Mouse (Mus musculus) embryonic facial prominence, embryonic 15.5 days (tissue): ENCODE measurements around the gene Hivep2. TPM values are rescaled to one million over a fixed set of nuclear protein-coding genes. Genes with fewer than 3 reads are reported as not detected.

Source experiments
- ATAC-seq: fragments of 200-750 bp; cut with Nextera tagmentation; 2 replicates; pipeline ENCODE4 v1.8.0; 2017; ENCODE audit warnings: low read depth, moderate TSS enrichment; ENCODE audit not compliant: insufficient number of reproducible peaks, low FRiP score, low TSS enrichment
- H3K27ac ChIP-seq: fragments of 300-500 bp; sonication (generic); replicated peaks from 2 replicates; pipeline ENCODE4 v1.5.1; 2015; ENCODE audit warnings: mild to moderate bottlenecking, inconsistent platforms
- H3K27me3 ChIP-seq: fragments of 300-500 bp; sonication (generic); 2 replicates; pipeline ENCODE4 v1.6.1; 2015; ENCODE audit warnings: inconsistent platforms
- H3K36me3 ChIP-seq: fragments of 300-500 bp; sonication (generic); 2 replicates; pipeline ENCODE4 v1.6.1; 2015; ENCODE audit warnings: mild to moderate bottlenecking, inconsistent platforms
- H3K4me1 ChIP-seq: fragments of 300-500 bp; sonication (generic); 2 replicates; pipeline ENCODE4 v1.6.1; 2015; ENCODE audit warnings: inconsistent platforms
- H3K4me2 ChIP-seq: fragments of 300-500 bp; sonication (generic); replicated peaks from 2 replicates; pipeline ENCODE4 v1.6.1; 2015; ENCODE audit warnings: mild to moderate bottlenecking, inconsistent platforms
- H3K4me3 ChIP-seq: fragments of 300-500 bp; sonication (generic); replicated peaks from 2 replicates; pipeline ENCODE4 v1.5.1; 2015; ENCODE audit warnings: mild to moderate bottlenecking, inconsistent platforms
- H3K9ac ChIP-seq: fragments of 300-500 bp; sonication (generic); 2 replicates; pipeline ENCODE4 v1.6.1; 2015; ENCODE audit warnings: inconsistent platforms
- H3K9me3 ChIP-seq: fragments of 300-500 bp; sonication (generic); replicated peaks from 2 replicates; pipeline ENCODE4 v1.6.1; 2016; ENCODE audit warnings: inconsistent platforms
- WGBS: fragments of 180-500 bp; shearing (Covaris S2); methylation state at CpG from one replicate; pipeline ENCODE4 v1.1.7; 2015; 5-methylcytosine and 5-hydroxymethylcytosine counted together
- polyA plus RNA-seq: library from polyadenylated mRNA; unstranded; fragments of >200 nt; fragmentation: Nextera tagmentation; extraction: Ambion mirVana; gene quantifications from 2 replicates; pipeline ENCODE4 v1.2.1, GENCODE M21; 2015

The Hivep2 gene
- polyA plus RNA-seq, 1 experiment from 2014 or later: 10.0 TPM

DNA sequence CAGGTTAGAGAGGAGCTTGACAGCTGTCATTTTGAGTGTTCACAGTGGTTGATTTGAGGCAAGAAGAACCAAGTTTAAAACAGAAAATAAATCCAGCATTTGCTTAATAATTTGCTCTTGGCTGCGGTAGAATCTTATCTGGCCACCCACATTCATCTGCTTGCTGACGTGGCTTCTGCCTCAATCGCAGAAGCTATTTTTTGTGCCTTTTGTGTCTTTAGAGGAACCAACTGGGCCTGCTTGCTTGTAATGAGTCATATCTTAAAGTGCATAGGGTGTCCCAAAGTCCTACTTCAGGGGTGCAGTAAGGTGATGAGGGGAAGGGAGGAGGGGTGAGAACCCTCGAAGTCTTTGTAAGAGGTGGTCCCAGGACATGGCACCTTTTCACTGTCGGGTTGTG, 151.1 kb downstream of the Hivep2 start:
- no peak overlapping the region for H3K4me2 ChIP-seq
- no peaks in the 10 kb centered on the region for H3K9me3 ChIP-seq
- H3K4me1 ChIP-seq: no peaks in the 10 kb centered on the region
- no peak overlapping the region for H3K4me3 ChIP-seq
- no peak overlapping the region for H3K27ac ChIP-seq
- no peak for ATAC-seq
- H3K27me3 ChIP-seq: no peaks in the 10 kb centered on the region
- WGBS: 88% methylated on average over 5 of the region's 5 CpGs
- H3K9ac ChIP-seq: no peak overlapping the region
- H3K36me3 ChIP-seq: no peaks in the 10 kb centered on the region

DNA sequence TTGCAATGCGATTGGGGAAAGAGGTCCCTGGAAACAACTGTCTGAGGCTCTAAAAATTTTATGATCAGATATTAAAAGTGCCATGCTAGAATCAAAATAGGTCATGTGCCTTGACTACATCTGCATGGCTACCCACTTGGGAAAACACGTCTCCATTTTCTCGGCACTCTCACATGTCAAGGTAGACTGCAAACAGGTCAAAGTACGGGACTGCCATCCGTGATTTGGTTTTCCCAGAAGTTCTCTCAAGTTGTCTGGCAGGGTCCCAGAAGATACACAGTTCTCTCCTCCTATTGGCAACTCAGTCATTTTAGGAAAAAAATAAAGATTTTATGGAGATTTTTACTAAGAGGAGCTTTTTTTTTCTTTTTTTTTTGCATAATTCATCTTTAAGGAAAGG, 153.3 kb downstream of the Hivep2 start:
- no peaks in the 10 kb centered on the region for H3K9me3 ChIP-seq
- H3K36me3 ChIP-seq: no peaks in the 10 kb centered on the region
- H3K4me2 ChIP-seq: no peak overlapping the region
- H3K27ac ChIP-seq: no peak overlapping the region
- no peak overlapping the region for H3K4me3 ChIP-seq
- WGBS: 84% methylated on average over 5 of the region's 5 CpGs
- no peak overlapping the region for H3K9ac ChIP-seq
- no peaks in the 10 kb centered on the region for H3K27me3 ChIP-seq
- no peaks in the 10 kb centered on the region for H3K4me1 ChIP-seq
- ATAC-seq: no peak

DNA sequence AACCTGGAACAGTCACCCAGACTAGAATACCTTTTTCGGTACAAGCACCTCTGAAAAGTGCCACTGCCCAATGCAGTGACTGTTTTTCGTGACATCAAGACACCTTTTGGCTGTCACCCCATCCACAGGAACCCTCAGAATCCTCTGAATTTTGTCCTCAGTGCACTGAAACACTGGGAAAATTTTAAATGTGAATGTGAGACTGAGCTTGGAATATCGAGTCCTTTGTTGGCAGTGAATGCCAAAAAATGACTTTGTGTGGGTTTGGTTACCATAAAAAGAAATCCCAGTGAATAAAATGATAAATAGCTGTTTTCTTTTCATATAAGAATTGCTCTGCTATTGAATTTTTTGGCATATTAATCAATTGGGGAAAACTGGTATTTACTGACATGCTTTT, 154.6 kb downstream of the Hivep2 start:
- no peak overlapping the region for H3K4me3 ChIP-seq
- H3K4me1 ChIP-seq: no peaks in the 10 kb centered on the region
- 84% methylated on average over 3 of the region's 3 CpGs for WGBS
- H3K27me3 ChIP-seq: no peaks in the 10 kb centered on the region
- no peak overlapping the region for H3K4me2 ChIP-seq
- no peaks in the 10 kb centered on the region for H3K9me3 ChIP-seq
- no peaks in the 10 kb centered on the region for H3K36me3 ChIP-seq
- no peak for ATAC-seq
- H3K27ac ChIP-seq: no peak overlapping the region
- no peak overlapping the region for H3K9ac ChIP-seq

DNA sequence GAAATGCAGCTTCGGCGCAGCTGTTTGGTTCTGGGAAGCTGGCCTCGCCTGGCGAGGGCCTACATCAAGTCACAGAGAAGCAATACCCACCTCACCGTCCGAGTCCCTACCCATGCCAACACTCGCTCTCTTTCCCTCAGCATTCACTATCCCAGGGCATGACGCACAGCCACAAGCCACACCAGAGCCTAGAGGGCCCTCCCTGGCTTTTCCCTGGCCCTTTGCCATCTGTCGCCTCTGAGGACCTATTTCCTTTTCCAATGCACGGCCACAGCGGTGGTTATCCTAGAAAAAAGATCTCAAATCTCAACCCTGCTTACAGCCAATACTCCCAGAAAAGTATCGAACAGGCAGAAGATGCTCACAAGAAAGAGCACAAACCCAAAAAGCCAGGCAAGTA, 162.0 kb downstream of the Hivep2 start:
- Histone ChIP-seq H3K36me3 (peaks cover 41% of the 10 kb centered on the region), H3K9ac (no peak overlapping the region), H3K27ac (no peak overlapping the region), H3K4me3 (no peak overlapping the region), H3K4me1 (no peaks in the 10 kb centered on the region), H3K4me2 (no peak overlapping the region), H3K27me3 (no peaks in the 10 kb centered on the region), H3K9me3 (no peaks in the 10 kb centered on the region)
- ATAC-seq: no peak
- 89% methylated on average over 12 of the region's 12 CpGs for WGBS

DNA sequence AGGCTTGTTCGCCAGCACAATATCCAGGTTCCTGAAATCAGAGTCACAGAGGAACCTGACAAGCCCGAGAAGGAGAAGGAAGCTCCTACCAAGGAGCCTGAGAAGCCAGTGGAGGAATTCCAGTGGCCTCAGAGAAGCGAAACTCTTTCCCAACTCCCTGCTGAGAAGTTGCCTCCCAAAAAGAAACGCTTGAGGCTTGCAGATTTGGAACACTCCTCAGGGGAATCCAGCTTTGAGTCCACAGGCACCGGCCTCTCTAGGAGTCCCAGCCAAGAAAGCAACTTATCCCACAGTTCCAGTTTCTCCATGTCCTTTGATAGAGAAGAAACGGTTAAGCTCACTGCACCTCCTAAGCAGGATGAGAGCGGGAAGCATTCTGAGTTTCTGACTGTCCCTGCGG, 164.4 kb downstream of the Hivep2 start:
- no peak overlapping the region for H3K4me3 ChIP-seq
- peaks cover 41% of the 10 kb centered on the region for H3K36me3 ChIP-seq
- ATAC-seq: no peak
- no peak overlapping the region for H3K9ac ChIP-seq
- no peaks in the 10 kb centered on the region for H3K27me3 ChIP-seq
- no peak overlapping the region for H3K27ac ChIP-seq
- no peaks in the 10 kb centered on the region for H3K9me3 ChIP-seq
- H3K4me1 ChIP-seq: no peaks in the 10 kb centered on the region
- 73% methylated on average over 8 of the region's 8 CpGs for WGBS
- no peak overlapping the region for H3K4me2 ChIP-seq

DNA sequence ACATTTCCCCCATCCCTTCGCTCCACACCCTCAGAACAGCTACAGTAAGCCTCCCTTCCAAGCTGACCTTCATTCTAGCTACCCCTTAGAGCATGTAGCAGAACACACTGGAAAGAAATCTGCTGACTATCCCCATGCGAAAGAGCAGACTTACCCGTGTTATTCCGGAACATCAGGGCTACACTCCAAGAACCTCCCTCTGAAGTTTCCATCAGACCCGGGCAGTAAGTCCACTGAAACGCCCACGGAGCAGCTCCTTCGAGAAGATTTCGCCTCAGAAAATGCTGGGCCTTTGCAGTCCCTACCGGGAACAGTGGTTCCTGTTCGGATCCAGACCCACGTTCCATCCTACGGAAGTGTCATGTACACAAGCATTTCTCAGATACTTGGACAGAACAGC, 165.4 kb downstream of the Hivep2 start:
- H3K4me1 ChIP-seq: no peaks in the 10 kb centered on the region
- no peaks in the 10 kb centered on the region for H3K9me3 ChIP-seq
- H3K27me3 ChIP-seq: no peaks in the 10 kb centered on the region
- no peak overlapping the region for H3K4me3 ChIP-seq
- 93% methylated on average over 13 of the region's 13 CpGs for WGBS
- peaks cover 41% of the 10 kb centered on the region for H3K36me3 ChIP-seq
- no peak for ATAC-seq
- H3K27ac ChIP-seq: no peak overlapping the region
- no peak overlapping the region for H3K9ac ChIP-seq
- H3K4me2 ChIP-seq: no peak overlapping the region

DNA sequence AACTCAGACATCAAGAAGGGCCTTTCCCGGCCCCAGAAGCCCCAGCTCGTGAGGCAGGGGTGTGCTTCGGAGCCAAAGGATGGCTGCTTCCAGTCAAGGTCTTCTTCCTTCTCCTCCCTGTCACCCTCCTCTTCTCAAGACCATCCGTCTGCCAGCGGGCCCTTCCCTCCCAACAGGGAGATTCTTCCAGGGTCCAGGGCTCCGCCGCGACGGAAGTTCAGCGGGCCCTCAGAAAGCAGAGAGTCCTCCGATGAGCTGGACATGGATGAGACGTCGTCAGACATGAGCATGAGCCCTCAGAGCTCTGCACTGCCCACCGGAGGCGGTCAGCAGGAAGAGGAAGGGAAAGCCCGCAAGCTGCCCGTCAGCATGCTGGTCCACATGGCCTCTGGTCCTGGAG, 166.2 kb downstream of the Hivep2 start:
- Histone ChIP-seq H3K36me3 (peaks cover 41% of the 10 kb centered on the region), H3K27me3 (no peaks in the 10 kb centered on the region), H3K4me3 (no peak overlapping the region), H3K9me3 (no peaks in the 10 kb centered on the region), H3K27ac (no peak overlapping the region), H3K9ac (no peak overlapping the region), H3K4me2 (no peak overlapping the region), H3K4me1 (no peaks in the 10 kb centered on the region)
- no peak for ATAC-seq
- WGBS: 91% methylated on average over 17 of the region's 17 CpGs

DNA sequence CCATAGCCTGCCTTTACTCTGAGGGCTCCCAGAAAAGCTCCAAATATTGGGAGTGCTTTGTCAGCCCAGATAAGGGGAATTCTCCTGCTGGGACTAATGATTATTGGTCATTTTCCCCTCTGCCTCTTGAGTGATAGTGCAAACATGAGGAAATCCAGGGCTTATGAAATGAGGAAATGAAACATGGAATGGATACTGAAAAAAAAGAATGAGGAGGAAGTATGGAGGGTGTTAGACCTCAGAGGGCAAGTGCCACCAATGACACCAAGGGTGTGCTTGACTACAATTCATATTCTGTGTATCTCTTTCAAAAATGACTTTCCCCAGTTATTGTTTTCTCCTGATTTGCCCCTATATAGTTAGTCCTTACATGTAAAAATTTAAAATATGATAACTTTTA, 167.1 kb downstream of the Hivep2 start:
- Histone ChIP-seq H3K9ac (no peak overlapping the region), H3K4me1 (no peaks in the 10 kb centered on the region), H3K4me2 (no peak overlapping the region), H3K27me3 (no peaks in the 10 kb centered on the region), H3K27ac (no peak overlapping the region), H3K9me3 (no peaks in the 10 kb centered on the region), H3K36me3 (peaks cover 32% of the 10 kb centered on the region), H3K4me3 (no peak overlapping the region)
- ATAC-seq: no peak

DNA sequence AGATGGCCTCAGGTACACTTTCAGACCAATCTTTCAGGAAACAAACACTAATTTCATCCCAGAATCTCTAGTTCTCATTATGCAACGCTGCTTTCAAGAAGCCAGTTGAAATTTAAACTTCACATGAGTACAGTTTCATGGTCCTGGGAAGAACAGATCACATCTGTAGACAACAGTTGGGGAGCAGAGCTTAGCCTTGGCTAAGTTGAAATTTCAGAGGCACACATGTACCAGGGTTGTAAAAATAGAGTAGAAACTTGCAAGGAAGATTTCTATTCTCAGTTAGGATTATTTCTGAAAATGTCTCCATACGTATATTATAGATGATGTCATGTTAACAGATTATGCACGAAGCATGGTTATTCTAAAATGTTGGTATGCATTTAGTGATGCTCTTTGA, 172.8 kb downstream of the Hivep2 start:
- whole genome bisulfite sequencing: 79% methylated on average over 3 of the region's 3 CpGs

DNA sequence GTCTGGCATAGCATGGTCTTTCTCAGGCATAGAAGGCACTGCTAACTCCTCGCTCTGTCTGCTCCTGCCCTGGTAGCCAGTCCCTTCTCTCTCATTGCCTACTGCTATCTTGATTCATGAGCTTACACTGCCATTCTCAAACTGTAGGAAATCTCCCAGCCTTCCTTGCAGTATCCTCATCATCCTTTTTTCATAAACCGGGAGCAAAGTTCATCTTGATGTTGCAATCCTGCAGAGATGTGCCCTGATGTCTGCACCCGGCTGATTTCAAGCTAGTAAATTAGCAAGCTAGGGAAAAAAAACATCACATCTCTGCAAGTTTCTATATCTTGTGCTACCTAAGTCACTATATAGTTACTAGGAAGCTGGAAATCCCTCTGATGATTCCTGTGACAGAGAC, 179.0 kb downstream of the Hivep2 start:
- H3K9ac ChIP-seq: no peak overlapping the region
- WGBS: 88% methylated on average over 3 of the region's 3 CpGs
- H3K36me3 ChIP-seq: peaks cover 52% of the 10 kb centered on the region
- H3K27me3 ChIP-seq: no peaks in the 10 kb centered on the region
- ATAC-seq: no peak
- no peak overlapping the region for H3K4me2 ChIP-seq
- H3K4me3 ChIP-seq: no peak overlapping the region
- no peak overlapping the region for H3K27ac ChIP-seq
- no peaks in the 10 kb centered on the region for H3K9me3 ChIP-seq
- no peaks in the 10 kb centered on the region for H3K4me1 ChIP-seq

More for the DNA sequence above, 172.8 kb downstream of the Hivep2 start:
- H3K9me3 ChIP-seq: no peaks in the 10 kb centered on the region
- H3K9ac ChIP-seq: no peak overlapping the region
- H3K27me3 ChIP-seq: no peaks in the 10 kb centered on the region
- no peak for ATAC-seq
- H3K4me3 ChIP-seq: no peak overlapping the region
- H3K4me2 ChIP-seq: no peak overlapping the region
- H3K27ac ChIP-seq: no peak overlapping the region
- no peaks in the 10 kb centered on the region for H3K4me1 ChIP-seq
- H3K36me3 ChIP-seq: peaks cover 15% of the 10 kb centered on the region

DNA sequence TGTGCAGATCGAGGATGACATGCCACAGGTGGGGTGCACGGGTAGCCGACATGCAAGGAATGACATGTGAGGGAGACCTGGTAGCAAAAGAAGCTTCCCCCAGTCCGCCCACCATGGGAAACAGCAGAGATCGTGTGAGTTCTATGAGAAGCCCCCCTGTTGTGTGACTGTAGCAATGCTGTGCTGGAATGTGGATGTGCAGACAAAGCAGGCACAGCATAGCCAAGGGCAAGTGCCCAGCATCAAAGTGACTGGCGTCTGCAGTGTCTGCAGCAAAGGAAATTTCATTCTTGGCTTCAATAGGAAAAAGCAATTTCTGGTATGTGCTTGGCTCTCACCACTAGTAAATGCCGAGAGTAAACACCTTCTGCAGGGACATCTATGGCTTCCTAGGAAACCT, 199.0 kb downstream of the Hivep2 start:
- no peaks in the 10 kb centered on the region for H3K9me3 ChIP-seq
- 36% methylated on average over 7 of the region's 7 CpGs for WGBS
- no peak for ATAC-seq
- no peak overlapping the region for H3K4me2 ChIP-seq
- H3K4me3 ChIP-seq: no peak overlapping the region
- H3K4me1 ChIP-seq: no peaks in the 10 kb centered on the region
- no peaks in the 10 kb centered on the region for H3K27me3 ChIP-seq
- no peak overlapping the region for H3K27ac ChIP-seq
- no peaks in the 10 kb centered on the region for H3K36me3 ChIP-seq
- no peak overlapping the region for H3K9ac ChIP-seq

DNA sequence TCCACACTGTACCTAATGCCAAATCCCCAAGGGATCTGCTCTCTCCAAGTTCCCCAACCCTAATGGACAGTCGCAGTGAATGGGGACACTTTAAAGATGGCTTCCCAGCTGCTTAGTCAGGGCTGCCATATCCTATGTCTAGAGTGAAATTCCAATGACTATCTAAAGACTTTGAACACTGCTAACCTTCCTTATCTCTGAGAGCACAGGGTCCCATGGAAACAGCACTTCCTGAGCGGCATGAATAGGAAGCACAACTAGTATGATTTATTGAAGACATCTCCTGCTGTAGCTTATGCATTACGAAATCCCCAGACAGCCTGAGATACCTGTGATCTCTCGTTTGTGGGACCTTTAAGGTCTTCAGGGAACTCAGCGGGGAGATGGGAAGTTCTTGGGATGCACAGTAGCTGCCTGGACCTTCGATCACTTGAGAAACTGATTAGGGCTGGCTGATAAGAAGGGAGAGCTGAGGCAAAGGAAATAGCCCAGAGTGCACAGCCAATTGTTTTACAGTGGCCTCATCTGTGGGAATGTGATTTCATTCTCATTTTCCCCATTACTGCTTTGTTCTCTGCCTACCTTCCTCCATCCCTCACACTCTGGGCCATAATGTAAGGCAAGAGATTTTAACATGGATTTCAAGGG, 202.4 kb downstream of the Hivep2 start:
- Histone ChIP-seq H3K27me3 (no peaks in the 10 kb centered on the region), H3K4me1 (no peaks in the 10 kb centered on the region), H3K9me3 (no peaks in the 10 kb centered on the region), H3K4me2 (no peak overlapping the region), H3K27ac (no peak overlapping the region), H3K4me3 (no peak overlapping the region), H3K9ac (no peak overlapping the region), H3K36me3 (no peaks in the 10 kb centered on the region)
- ATAC-seq: no peak
- 81% methylated on average over 6 of the region's 6 CpGs for WGBS
